Mouse (Mus musculus) ES-E14 (cell line): ENCODE measurements around the gene Nell2. TPM values are rescaled to one million over a fixed set of nuclear protein-coding genes. Genes with fewer than 3 reads are reported as not detected.
A peak's percentile ranks its signal among the peaks of the same experiment; 100 is the strongest.

Experiments
- DNase-seq: peaks from one replicate; pipeline ENCODE4 v3.0.0-alpha.2; 2013; ENCODE audit warnings: low read depth, low spot score
- H3K27ac ChIP-seq: 2 replicates; pipeline ENCODE4 v1.5.1; 2012; ENCODE audit warnings: low read depth, mild to moderate bottlenecking, low read length, moderate library complexity, mixed read lengths; ENCODE audit not compliant: poor library complexity, insufficient read depth, severe bottlenecking
- H3K36me3 ChIP-seq: 2 replicates; pipeline ENCODE4 v1.6.1; 2012; ENCODE audit warnings: mild to moderate bottlenecking, low read length, moderate library complexity, mixed read lengths; ENCODE audit not compliant: control insufficient read depth, poor library complexity, insufficient read depth, severe bottlenecking
- H3K4me1 ChIP-seq, 2 experiments: fragments of 150-350 bp in 1 of 2; sonication (generic) in 1 of 2; 2 replicates each; pipeline ENCODE4 v1.6.1; 2012; ENCODE audit warnings: low read length in 2 of 2, mild to moderate bottlenecking in 1 of 2, mixed read lengths in 1 of 2; ENCODE audit not compliant: control insufficient read depth in 2 of 2, insufficient read depth in 2 of 2, poor library complexity in 1 of 2
- H3K4me3 ChIP-seq, 2 experiments: fragments of 150-350 bp in 1 of 2; sonication (generic) in 1 of 2; 2 replicates each; pipeline ENCODE4 v1.5.1; 2012; ENCODE audit warnings: low read length in 2 of 2, low read depth in 1 of 2, mild to moderate bottlenecking in 1 of 2, mixed read lengths in 1 of 2; ENCODE audit not compliant: insufficient read depth in 1 of 2, poor library complexity in 1 of 2, severe bottlenecking in 1 of 2
- H3K9ac ChIP-seq: 2 replicates; pipeline ENCODE4 v1.6.1; 2012; ENCODE audit warnings: low read depth, mild to moderate bottlenecking, low read length, mixed read lengths; ENCODE audit not compliant: poor library complexity, insufficient read depth, severe bottlenecking
- H3K9me3 ChIP-seq: fragments of 150-350 bp; sonication (generic); 2 replicates; pipeline ENCODE4 v1.6.1; 2012; ENCODE audit warnings: low read depth, mild to moderate bottlenecking, low read length; ENCODE audit not compliant: control insufficient read depth, insufficient read depth
- CHD2 ChIP-seq: IDR thresholded peaks from 2 replicates; pipeline ENCODE4 v1.6.1; 2014; ENCODE audit warnings: mild to moderate bottlenecking, low read depth, low read length, inconsistent platforms
- HCFC1 ChIP-seq: IDR thresholded peaks from 2 replicates; pipeline ENCODE4 v1.6.1; 2012; ENCODE audit warnings: low read length, inconsistent platforms, borderline replicate concordance; ENCODE audit not compliant: insufficient read depth
- MAFK ChIP-seq: IDR thresholded peaks from 2 replicates; pipeline ENCODE4 v1.6.1; 2014; ENCODE audit warnings: mild to moderate bottlenecking, low read depth, low read length, inconsistent platforms; ENCODE audit not compliant: insufficient read depth
- ZC3H11A ChIP-seq: IDR thresholded peaks from 2 replicates; pipeline ENCODE4 v1.6.1; 2012; ENCODE audit warnings: low read depth, mild to moderate bottlenecking, inconsistent platforms, low read length, borderline replicate concordance
- ZNF384 ChIP-seq: IDR thresholded peaks from 2 replicates; pipeline ENCODE4 v1.6.1; 2012; ENCODE audit warnings: low read depth, low read length, inconsistent platforms
- in situ Hi-C, 2 experiments: fragments of 600-800 bp; cut with MboI; formaldehyde crosslinking; loops; one replicate each; pipeline ENCODE4 v1.15.1; 2025; ENCODE audit warnings: low sequenced_read_pairs in 2 of 2, inconsistent platforms in 1 of 2; ENCODE audit not compliant: unreplicated experiment in 2 of 2
- total RNA-seq: library from RNA; depleted of rRNA; stranded (reverse); fragments of 300-350 nt; gene quantifications from 2 replicates; pipeline ENCODE4 v1.2.3, GENCODE M21; 2012

Gene Nell2
- total RNA-seq, 1 experiment: 3.4 TPM

GRCm38 (mm10) chr15:95411949-95412741 lies 116.2 kb downstream of the Nell2 start:
- DNase-seq: no peak
- H3K9ac ChIP-seq: no peak overlapping the region
- H3K27ac ChIP-seq: no peak overlapping the region
- TF ChIP-seq CHD2 (no peak), ZNF384 (no peak), MAFK (no peak), ZC3H11A (no peak), HCFC1 (no peak)
- H3K9me3 ChIP-seq: no peaks in the 10 kb centered on the region
- H3K36me3 ChIP-seq: no peaks in the 10 kb centered on the region
- H3K4me1 ChIP-seq: no peaks in the 10 kb centered on the region
- in situ Hi-C loops: no loop called here
- no peak overlapping the region for H3K4me3 ChIP-seq

GRCm38 (mm10) chr15:95410213-95410843 lies 118.0 kb downstream of the Nell2 start:
- no peak overlapping the region for H3K9ac ChIP-seq
- TF ChIP-seq ZNF384 (no peak), MAFK (peak; percentile 74), ZC3H11A (no peak), HCFC1 (no peak), CHD2 (no peak)
- H3K4me1 ChIP-seq: no peaks in the 10 kb centered on the region
- no peaks in the 10 kb centered on the region for H3K36me3 ChIP-seq
- in situ Hi-C loops: no loop called here
- H3K9me3 ChIP-seq: no peaks in the 10 kb centered on the region
- DNase-seq: no peak
- H3K27ac ChIP-seq: no peak overlapping the region
- no peak overlapping the region for H3K4me3 ChIP-seq

- no peak for DNase-seq
- no peaks in the 10 kb centered on the region for H3K36me3 ChIP-seq
- H3K9ac ChIP-seq: no peak overlapping the region
- H3K4me1 ChIP-seq: no peaks in the 10 kb centered on the region
- H3K27ac ChIP-seq: no peak overlapping the region
- H3K9me3 ChIP-seq: no peaks in the 10 kb centered on the region
- TF ChIP-seq CHD2 (no peak), ZC3H11A (no peak), ZNF384 (no peak), HCFC1 (no peak), MAFK (no peak)
- in situ Hi-C loops: no loop called here
- no peak overlapping the region for H3K4me3 ChIP-seq
Observed at GRCm38 (mm10) chr15:95390347-95390746, 138.0 kb downstream of the Nell2 start.

- no peaks in the 10 kb centered on the region for H3K36me3 ChIP-seq
- H3K9ac ChIP-seq: no peak overlapping the region
- H3K27ac ChIP-seq: no peak overlapping the region
- no peak for TF ChIP-seq MAFK
- no peak for TF ChIP-seq ZC3H11A
- no peak for TF ChIP-seq ZNF384
- TF ChIP-seq CHD2: no peak
- TF ChIP-seq HCFC1: no peak
- H3K9me3 ChIP-seq: no peaks in the 10 kb centered on the region
- DNase-seq: no peak
- in situ Hi-C loops: no loop called here
- H3K4me1 ChIP-seq: no peaks in the 10 kb centered on the region
- H3K4me3 ChIP-seq: no peak overlapping the region
Observed at GRCm38 (mm10) chr15:95388950-95389349, 139.4 kb downstream of the Nell2 start.

GRCm38 (mm10) chr15:95380859-95381258 lies 147.5 kb downstream of the Nell2 start:
- no peak for DNase-seq
- no peaks in the 10 kb centered on the region for H3K36me3 ChIP-seq
- no peak overlapping the region for H3K4me3 ChIP-seq
- no peak for TF ChIP-seq HCFC1
- TF ChIP-seq MAFK: no peak
- no peak for TF ChIP-seq ZNF384
- TF ChIP-seq ZC3H11A: no peak
- TF ChIP-seq CHD2: no peak
- in situ Hi-C loops: no loop called here
- H3K9me3 ChIP-seq: no peaks in the 10 kb centered on the region
- H3K9ac ChIP-seq: no peak overlapping the region
- H3K27ac ChIP-seq: no peak overlapping the region
- no peaks in the 10 kb centered on the region for H3K4me1 ChIP-seq
